Mouse (Mus musculus) heart, adult 10 weeks (tissue): ENCODE results near the gene Nelfe. TPM values are rescaled to one million over a fixed set of nuclear protein-coding genes. Genes with fewer than 3 reads are reported as not detected.

Experiments
- polyA plus RNA-seq: library from polyadenylated mRNA; stranded (reverse); fragments of 350-450 nt; fragmentation: Illumina TruSeq; extraction: RNeasy Lipid Tissue Mini Kit (QIAGEN cat#74804); gene quantifications from one replicate; pipeline ENCODE4 v1.2.3, GENCODE M21; 2014; ENCODE audit warnings: low read depth, low replicate concordance

The Nelfe gene
- polyA plus RNA-seq: 20.1 TPM

GRCm38 (mm10) chr17:34849722-34850516 lies at the start of gene Nelfe, which contains the start of gene Skiv2l:
Gene Nelfe, plus strand, starts transcription at chr17:34850391.
Gene Skiv2l, minus strand, starts transcription at chr17:34850210.

DNA sequence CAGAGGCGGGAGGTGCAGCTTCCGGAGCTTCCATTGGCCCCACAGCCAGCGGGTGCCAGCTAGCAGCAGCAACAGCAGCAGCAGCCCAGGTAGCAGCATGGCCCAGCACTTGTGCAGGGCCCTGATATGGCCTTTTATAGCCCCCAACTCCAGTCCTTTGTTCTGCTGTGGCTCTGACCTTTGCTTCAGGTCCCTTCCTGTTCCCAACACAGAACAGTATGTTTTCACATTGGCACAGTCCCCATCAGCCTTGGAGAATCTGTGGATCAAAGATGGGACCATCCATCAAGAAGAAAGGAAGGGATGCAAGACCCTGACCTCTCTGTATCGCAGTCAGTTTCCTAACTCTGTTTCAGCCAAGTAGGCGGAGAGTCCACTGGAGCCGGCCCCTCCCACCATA lies 45.9 kb upstream of the Nelfe start, which contains the start of gene Cyp21a1:
Gene Cyp21a1, minus strand, starts transcription at position 261 of the 400 bp plus-strand sequence.

GRCm38 (mm10) chr17:34836856-34837221 lies 13.4 kb upstream of the Nelfe start, which contains the start of the genes Stk19 and Dxo:
Gene Stk19, minus strand, starts transcription at chr17:34836945.
Gene Dxo, plus strand, starts transcription at chr17:34837019.

GRCm38 (mm10) chr17:34862416-34863081 lies 12.4 kb downstream of the Nelfe start, which contains the start of gene Cfb:
Gene Cfb, minus strand, starts transcription at chr17:34862518.

GRCm38 (mm10) chr17:34879336-34879879 lies 29.2 kb downstream of the Nelfe start, which contains the start of gene Zbtb12:
Gene Zbtb12, plus strand, starts transcription at chr17:34879483.

DNA sequence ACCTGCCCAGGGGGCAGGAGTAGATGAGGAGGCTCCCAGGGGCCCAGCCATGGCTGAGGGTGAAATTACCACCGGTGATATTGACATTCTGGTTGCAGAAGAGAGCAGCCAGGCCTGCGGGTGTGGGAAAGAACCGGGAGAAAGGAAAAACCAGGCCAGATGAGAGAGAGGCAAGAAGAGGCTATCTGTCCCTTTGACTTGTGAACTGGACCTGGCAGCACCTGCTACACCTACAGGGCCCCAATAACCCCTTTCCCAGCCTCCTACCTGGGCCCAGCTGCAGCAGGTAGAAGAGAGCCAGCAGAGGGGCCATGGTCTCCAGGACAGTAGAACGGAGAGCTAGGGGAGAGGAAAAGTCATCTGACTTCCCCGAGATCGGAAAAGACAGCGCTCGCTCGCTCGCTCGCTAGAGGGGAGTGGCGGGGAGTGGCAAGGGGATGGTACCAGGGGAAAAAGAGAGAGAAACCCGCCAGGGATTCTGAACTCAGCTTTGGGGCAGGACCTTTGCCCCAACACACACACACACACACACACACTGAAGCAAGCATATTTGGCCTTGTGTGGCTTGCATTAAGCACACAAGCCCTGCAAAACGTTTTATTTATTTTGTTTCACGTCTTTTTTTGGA lies 31.6 kb downstream of the Nelfe start, which contains the start of gene Gm20547:
Gene Gm20547, minus strand, starts transcription at position 360 of the 628 bp plus-strand sequence.

DNA sequence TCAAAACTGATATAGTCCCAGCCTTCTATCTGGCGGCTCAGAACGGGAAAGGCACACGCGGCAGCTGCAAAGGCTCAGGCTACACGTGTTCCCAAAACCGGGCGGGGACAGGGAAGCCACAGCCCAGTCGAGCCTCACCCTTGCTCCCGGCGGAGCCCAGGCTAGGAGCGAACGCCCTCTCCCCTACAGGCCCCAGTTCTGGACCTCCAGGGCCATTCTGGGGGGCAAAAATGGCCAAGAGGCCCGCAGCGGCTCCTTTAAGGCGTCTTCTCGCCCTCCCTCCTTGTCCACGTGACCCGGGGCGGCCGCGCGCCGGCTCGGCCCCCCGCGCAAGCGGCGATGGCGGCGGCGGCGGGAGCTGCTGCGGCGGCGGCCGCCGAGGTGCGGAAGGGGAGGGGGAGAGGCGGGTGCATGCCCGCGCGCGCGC lies 48.0 kb downstream of the Nelfe start, which contains the start of the genes C2 and Ehmt2:
Gene C2, minus strand, starts transcription at position 106 of the 427 bp plus-strand sequence.
Gene Ehmt2, plus strand, starts transcription at position 310 of the 427 bp plus-strand sequence.

Other genes with a start within 250 kb of the Nelfe start
- 49.3 TPM for gene Rnf5, start 246.7 kb upstream of the Nelfe start, polyA plus RNA-seq
- 65.9 TPM for gene Agpat1, start 246.1 kb upstream of the Nelfe start, polyA plus RNA-seq
- 0.84 TPM for gene Egfl8, start 234.4 kb upstream of the Nelfe start, polyA plus RNA-seq
- 56.2 TPM for gene Ppt2, start 221.9 kb upstream of the Nelfe start, polyA plus RNA-seq
- 4.3 TPM for gene Prrt1, start 220.9 kb upstream of the Nelfe start, polyA plus RNA-seq
- gene Fkbpl, start 205.6 kb upstream of the Nelfe start, polyA plus RNA-seq: 5.5 TPM
- 19.6 TPM for gene Atf6b, start 203.2 kb upstream of the Nelfe start, polyA plus RNA-seq
- gene Tnxb, start 179.9 kb upstream of the Nelfe start, polyA plus RNA-seq: 19.1 TPM
- gene C4b, start 106.5 kb upstream of the Nelfe start, polyA plus RNA-seq: 19.0 TPM
- not detected for gene Cyp21a1, start 45.8 kb upstream of the Nelfe start, polyA plus RNA-seq
- 15.7 TPM for gene Stk19, start 13.4 kb upstream of the Nelfe start, polyA plus RNA-seq
- 18.6 TPM for gene Dxo, start 13.4 kb upstream of the Nelfe start, polyA plus RNA-seq
- gene Skiv2l, start 181 bp upstream of the Nelfe start, polyA plus RNA-seq: 20.6 TPM
- gene Cfb, start 12.1 kb downstream of the Nelfe start, polyA plus RNA-seq: 3.5 TPM
- 11.8 TPM for gene Zbtb12, start 29.1 kb downstream of the Nelfe start, polyA plus RNA-seq
- not detected for gene Gm20547, start 31.7 kb downstream of the Nelfe start, polyA plus RNA-seq
- 5.3 TPM for gene C2, start 47.9 kb downstream of the Nelfe start, polyA plus RNA-seq
- gene Ehmt2, start 48.1 kb downstream of the Nelfe start, polyA plus RNA-seq: 40.6 TPM
- not detected for gene Slc44a4, start 64.1 kb downstream of the Nelfe start, polyA plus RNA-seq
- 18.6 TPM for gene Neu1, start 80.9 kb downstream of the Nelfe start, polyA plus RNA-seq
- gene Hspa1b, start 108.8 kb downstream of the Nelfe start, polyA plus RNA-seq: 7.8 TPM
- not detected for gene Gm20481, start 119.5 kb downstream of the Nelfe start, polyA plus RNA-seq
- 10.2 TPM for gene Hspa1a, start 121.8 kb downstream of the Nelfe start, polyA plus RNA-seq
- 9.2 TPM for gene Hspa1l, start 122.3 kb downstream of the Nelfe start, polyA plus RNA-seq
- 17.0 TPM for gene Lsm2, start 131.5 kb downstream of the Nelfe start, polyA plus RNA-seq
- 20.7 TPM for gene Vars, start 150.6 kb downstream of the Nelfe start, polyA plus RNA-seq
- gene Vwa7, start 166.2 kb downstream of the Nelfe start, polyA plus RNA-seq: 6.5 TPM
- gene Sapcd1, start 177.6 kb downstream of the Nelfe start, polyA plus RNA-seq: 0.58 TPM
- gene Msh5, start 196.4 kb downstream of the Nelfe start, polyA plus RNA-seq: 0.55 TPM
- gene Clic1, start 199.6 kb downstream of the Nelfe start, polyA plus RNA-seq: 50.4 TPM
- 33.4 TPM for gene Ddah2, start 208.6 kb downstream of the Nelfe start, polyA plus RNA-seq
- gene Ly6g6c, start 215.0 kb downstream of the Nelfe start, polyA plus RNA-seq: not detected
- gene Mpig6b, start 215.8 kb downstream of the Nelfe start, polyA plus RNA-seq: not detected
- gene Ly6g6e, start 226.5 kb downstream of the Nelfe start, polyA plus RNA-seq: not detected
- not detected for gene Ly6g6d, start 227.7 kb downstream of the Nelfe start, polyA plus RNA-seq
- gene Ly6g6f, start 235.2 kb downstream of the Nelfe start, polyA plus RNA-seq: not detected
- gene Abhd16a, start 238.9 kb downstream of the Nelfe start, polyA plus RNA-seq: 72.3 TPM